Mouse (Mus musculus) lung, adult 2 months (tissue): ENCODE measurements at regions not wholly inside any gene's neighbourhood (a gene's known extent, or its start where the extent isn't known, plus 50 kb on each side); places are given as distances from the start of the nearest gene placed in this dataset.

Experiments used
- CTCF ChIP-seq: fragments of 200-500 bp; IDR thresholded peaks from 2 replicates; pipeline ENCODE4 v1.5.1; 2011; ENCODE audit warnings: mild to moderate bottlenecking, low read length, control low read depth; ENCODE audit not compliant: insufficient read depth
- POLR2A ChIP-seq: fragments of 200-500 bp; IDR thresholded peaks from 2 replicates; pipeline ENCODE4 v1.6.1; 2011; ENCODE audit warnings: low read depth, mild to moderate bottlenecking, control low read depth, low read length, borderline replicate concordance; ENCODE audit errors: extremely low read depth

GRCm38 (mm10) chr13:99123476-99124140 lies 61.0 kb upstream of the Zfp366 start:
- TF ChIP-seq POLR2A (no peak), CTCF (no peak)
